8 mouse cellular contexts compared by ENCODE assay signal in the genomic region with DNA sequence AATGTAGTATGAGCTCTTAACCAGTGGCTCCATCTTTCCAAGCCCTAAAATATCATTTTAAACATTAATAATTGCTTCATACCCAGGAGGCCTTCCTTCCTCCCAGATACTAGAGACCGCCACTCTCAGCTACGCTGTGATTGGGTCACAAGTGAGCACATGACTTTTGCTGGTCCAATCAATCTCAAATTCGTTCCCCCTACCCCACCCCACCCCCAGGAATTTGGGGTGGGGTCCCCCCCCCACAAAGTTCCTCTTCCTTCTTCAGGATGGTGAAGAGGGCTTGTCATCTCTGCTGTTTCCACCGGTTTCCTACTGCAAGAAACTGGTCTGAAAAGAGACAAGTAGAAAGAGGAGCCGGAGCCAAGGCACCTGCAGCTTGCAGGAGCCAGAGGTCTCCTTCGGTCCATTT. TPM values are rescaled to one million over a fixed set of nuclear protein-coding genes. Genes with fewer than 3 reads are reported as not detected.
DNase-seq lines count a peak whose midpoint lies in the region; ATAC-seq and TF ChIP-seq lines count a peak whose summit lies in the region.

No protein-coding gene starts in this region.

- no peaks in the 10 kb centered on the region for H3K9me3 ChIP-seq in MEL (replicated peaks; ENCODE audit: insufficient read depth, low read length)
- no peaks in the 10 kb centered on the region for H3K9me3 ChIP-seq in heart, embryonic 16.5 days (replicated peaks; ENCODE audit: control insufficient read depth, low read length)
- no peaks in the 10 kb centered on the region for H3K9me3 ChIP-seq in lung, postnatal 0 days (ENCODE audit: low read length)

- no peaks in the 10 kb centered on the region for H3K27me3 ChIP-seq in heart, adult 2 months (ENCODE audit: control insufficient read depth, insufficient read depth, low read length)
- H3K27me3 ChIP-seq in MEL (ENCODE audit: control insufficient read depth in 1 of 2, insufficient read depth in 2 of 2, low read length in 2 of 2) = no peaks in the 10 kb centered on the region
- H3K27me3 ChIP-seq in heart, embryonic 16.5 days (ENCODE audit: control insufficient read depth, insufficient read depth, low read length) = no peaks in the 10 kb centered on the region
- H3K27me3 ChIP-seq in lung, postnatal 0 days (replicated peaks; ENCODE audit: insufficient read depth, low read length) = no peaks in the 10 kb centered on the region

- peak overlapping the region; percentile 58 for H3K4me2 ChIP-seq in heart, embryonic 16.5 days (ENCODE audit: low read depth, low read length)
- H3K4me2 ChIP-seq in lung, postnatal 0 days (replicated peaks; ENCODE audit: low read depth, low read length) = peak overlapping the region; percentile 34

- peaks cover 5% of the 10 kb centered on the region for H3K4me1 ChIP-seq in heart, adult 2 months (ENCODE audit: control insufficient read depth, insufficient read depth, low read length)
- peaks cover 5 to 25% of the 10 kb centered on the region in 2 experiments for H3K4me1 ChIP-seq in MEL (ENCODE audit: control insufficient read depth in 1 of 2, insufficient read depth in 2 of 2, low read length in 2 of 2)
- peaks cover 23% of the 10 kb centered on the region for H3K4me1 ChIP-seq in heart, embryonic 16.5 days (ENCODE audit: control insufficient read depth, insufficient read depth, low read length)
- H3K4me1 ChIP-seq in lung, postnatal 0 days (ENCODE audit: insufficient read depth, low read depth, low read length) = no peaks in the 10 kb centered on the region; the same call in 1 of the 2 replicates

- TF ChIP-seq POLR2A in heart, adult 2 months (IDR thresholded peaks at IDR 0.05; ENCODE audit: insufficient read depth, low read depth, low read length) = no peak
- TF ChIP-seq POLR2A in MEL (IDR thresholded peaks at IDR 0.05; ENCODE audit: control insufficient read depth in 1 of 2, insufficient read depth in 1 of 2, low read depth in 1 of 2, low read length in 2 of 2, poor library complexity in 1 of 2) = peak; percentile 27 to 69; a peak in 2 of 4 replicates

- no peaks in the 10 kb centered on the region for H3K36me3 ChIP-seq in heart, adult 2 months (ENCODE audit: control insufficient read depth, insufficient read depth, low read length)
- peaks cover 0 to 12% of the 10 kb centered on the region in 2 experiments; a peak in 2 of 4 replicates for H3K36me3 ChIP-seq in MEL (ENCODE audit: control insufficient read depth in 1 of 2, insufficient read depth in 2 of 2, low read length in 2 of 2)
- no peaks in the 10 kb centered on the region for H3K36me3 ChIP-seq in heart, embryonic 16.5 days (ENCODE audit: control insufficient read depth, insufficient read depth)
- no peaks in the 10 kb centered on the region for H3K36me3 ChIP-seq in lung, postnatal 0 days (ENCODE audit: insufficient read depth, low read length)

- DNase-seq in heart, adult 2 months = peak in 1 of 2 experiments; percentile 40
- DNase-seq in heart, adult 8-10 months (ENCODE audit: low spot score) = no peak
- DNase-seq in MEL (ENCODE audit: low read depth, low spot score) = peak; percentile 93
- peak; percentile 83 for DNase-seq in lung, postnatal 0 days (ENCODE audit: low spot score)
- no peak for DNase-seq in left cerebral cortex, postnatal 36 days (ENCODE audit: low spot score in 2 of 2)

- intact Hi-C loops in heart, adult 2 months (cut with DNase I) = loop anchor here (1.0 kb wide), 1 partner anchor 44 kb away; the partner anchor contains the start of genes Cbx6 and Npcd
- intact Hi-C loops in left cerebral cortex, postnatal 36 days (cut with DNase I) = no loop called here

- TF ChIP-seq CTCF in heart, adult 2 months (IDR thresholded peaks at IDR 0.05) = no peak
- TF ChIP-seq CTCF in MEL (IDR thresholded peaks at IDR 0.05 in 2 of 3, conservative IDR thresholded peaks at IDR 0.05 in 1 of 3; ENCODE audit: control insufficient read depth in 1 of 3, insufficient read depth in 1 of 3, low read depth in 2 of 3, low read length in 3 of 3, poor library complexity in 1 of 3, severe bottlenecking in 1 of 3) = no peak
- no peak for TF ChIP-seq CTCF in lung, postnatal 0 days (IDR thresholded peaks at IDR 0.05)

- no peak for TF ChIP-seq RAD21 in MEL (IDR thresholded peaks at IDR 0.05; ENCODE audit: low read depth, low read length)

- TF ChIP-seq EP300 in heart, adult 2 months (IDR thresholded peaks at IDR 0.05; ENCODE audit: insufficient read depth, low read depth, low read length) = no peak
- TF ChIP-seq EP300 in MEL (IDR thresholded peaks at IDR 0.05; ENCODE audit: low read depth in 1 of 2, low read length in 2 of 2) = no peak
- TF ChIP-seq EP300 in lung, postnatal 0 days (IDR thresholded peaks at IDR 0.05) = no peak

- WGBS in heart, adult 2 months = 36% methylated on average over 6 of the region's 6 CpGs
- 47% methylated on average over 6 of the region's 6 CpGs for WGBS in heart, embryonic 16.5 days
- WGBS in lung, postnatal 0 days = 29% methylated on average over 6 of the region's 6 CpGs

- H3K79me2 ChIP-seq in heart, adult 2 months (replicated peaks; ENCODE audit: control insufficient read depth, insufficient read depth, low read length) = no peaks in the 10 kb centered on the region
- no peaks in the 10 kb centered on the region; the same call in 1 of the 2 replicates for H3K79me2 ChIP-seq in MEL (ENCODE audit: control insufficient read depth, insufficient read depth, low read length, poor library complexity)

- no peak; the same call in 1 of the 2 replicates for ATAC-seq in heart, embryonic 16.5 days (replicated peaks; ENCODE audit: extremely low read depth, insufficient read depth, low FRiP score)
- ATAC-seq in lung, postnatal 0 days = peak; percentile 70
- no peak for ATAC-seq in erythroblast, adult 5-6 weeks (replicated peaks; ENCODE audit: low FRiP score, poor library complexity, severe bottlenecking)
- ATAC-seq in megakaryocyte progenitor cell, adult 5-6 weeks (replicated peaks; ENCODE audit: poor library complexity) = no peak

- no peak overlapping the region for H3K9ac ChIP-seq in heart, adult 2 months (ENCODE audit: low read depth, low read length)
- H3K9ac ChIP-seq in MEL (ENCODE audit: control insufficient read depth, low read depth, low read length, poor library complexity, severe bottlenecking) = peak overlapping the region; percentile 71
- H3K9ac ChIP-seq in heart, embryonic 16.5 days (ENCODE audit: low read length) = peak overlapping the region; percentile 69
- H3K9ac ChIP-seq in lung, postnatal 0 days (replicated peaks; ENCODE audit: low read depth) = no peak overlapping the region; the same call in 1 of the 2 replicates

- H3K27ac ChIP-seq in heart, adult 2 months = peak overlapping the region; percentile 81
- H3K27ac ChIP-seq in MEL (ENCODE audit: control insufficient read depth, low read depth, low read length) = peak overlapping the region; percentile 98
- H3K27ac ChIP-seq in heart, embryonic 16.5 days (ENCODE audit: low read length) = peak overlapping the region; percentile 98
- peak overlapping the region; percentile 92 for H3K27ac ChIP-seq in lung, postnatal 0 days (ENCODE audit: low read length)

- H3K4me3 ChIP-seq in heart, adult 2 months = peak overlapping the region; percentile 36
- H3K4me3 ChIP-seq in MEL (ENCODE audit: control insufficient read depth in 1 of 2, insufficient read depth in 1 of 2, low read depth in 2 of 2, low read length in 2 of 2) = peak overlapping the region; percentile 48 to 59
- peak overlapping the region; percentile 32 for H3K4me3 ChIP-seq in heart, embryonic 16.5 days (ENCODE audit: low read length)
- 0 out of 2 replicates have a peak overlapping the region, but pooled peaks have one; percentile 5 for H3K4me3 ChIP-seq in lung, postnatal 0 days (ENCODE audit: low read depth, low read length)

RNA-seq across cellular contexts. Expression of gene Apobec3, which starts 12.7 kb away (rescaled TPM):
- total RNA-seq in heart, adult 2 months (2021) = 1 to 10 TPM; 6.8 to 7.1 TPM
- 13.9 and 16.3 TPM in 2 replicates for polyA plus RNA-seq in heart, adult 2 months (2012; rRNA removed)
- 1 to 10 TPM; 7.2 to 8.4 (median 8.0) TPM for total RNA-seq in heart, adult 8-10 months (2022)
- 17.2 and 22.2 TPM in 2 replicates for total RNA-seq in MEL (2012; rRNA removed)
- 10 to 100 TPM in 1 of 2 experiments, not detected in 1; 38.6 TPM for polyA plus RNA-seq in MEL (2012; ENCODE audit: insufficient read depth in 1 of 2, insufficient read length in 2 of 2, low read depth in 1 of 2, low replicate concordance in 2 of 2, missing spikeins in 1 of 2)
- polyA plus RNA-seq in heart, embryonic 16.5 days (2015; fragmentation: Nextera tagmentation; extraction: Ambion mirVana) = 25.1 and 40.7 TPM in 2 replicates
- 24.8 and 29.5 TPM in 2 replicates for polyA plus RNA-seq in lung, postnatal 0 days (2015; fragmentation: Nextera tagmentation; extraction: Ambion mirVana)
- 79.8 and 80.1 TPM in 2 replicates for total RNA-seq in erythroblast, adult 5-6 weeks (2015; ENCODE audit: low replicate concordance)
- 73.5 and 75.2 TPM in 2 replicates for total RNA-seq in erythroblast, adult 5-6 weeks (2017; ENCODE audit: low replicate concordance)
- total RNA-seq in megakaryocyte progenitor cell, adult 5-6 weeks (2015) = 167 and 177 TPM in 2 replicates
- 159 and 166 TPM in 2 replicates for total RNA-seq in megakaryocyte progenitor cell, adult 5-6 weeks (2017)
- 1 to 10 TPM; 4.9 to 5.1 TPM for total RNA-seq in left cerebral cortex, postnatal 36 days (2021)

RNA-seq across cellular contexts. Expression of gene Cbx6, which starts 44.2 kb away (rescaled TPM):
- total RNA-seq in heart, adult 2 months (2021) = 10 to 100 TPM; 21.1 to 21.3 TPM
- 22.9 and 24.1 TPM in 2 replicates for polyA plus RNA-seq in heart, adult 2 months (2012; rRNA removed)
- total RNA-seq in heart, adult 8-10 months (2022) = 10 to 100 TPM; 15.5 to 20.3 (median 18.9) TPM
- total RNA-seq in MEL (2012; rRNA removed) = 21.7 and 25.1 TPM in 2 replicates
- polyA plus RNA-seq in MEL (2012; ENCODE audit: insufficient read depth in 1 of 2, insufficient read length in 2 of 2, low read depth in 1 of 2, low replicate concordance in 2 of 2, missing spikeins in 1 of 2) = 10 to 100 TPM in 1 of 2 experiments, not detected in 1; 43.6 TPM
- 57.0 and 59.0 TPM in 2 replicates for polyA plus RNA-seq in heart, embryonic 16.5 days (2015; fragmentation: Nextera tagmentation; extraction: Ambion mirVana)
- 52.2 and 60.6 TPM in 2 replicates for polyA plus RNA-seq in lung, postnatal 0 days (2015; fragmentation: Nextera tagmentation; extraction: Ambion mirVana)
- 2.7 and 4.0 TPM in 2 replicates for total RNA-seq in erythroblast, adult 5-6 weeks (2015; ENCODE audit: low replicate concordance)
- 6.6 and 8.1 TPM in 2 replicates for total RNA-seq in erythroblast, adult 5-6 weeks (2017; ENCODE audit: low replicate concordance)
- 5.9 and 6.1 TPM in 2 replicates for total RNA-seq in megakaryocyte progenitor cell, adult 5-6 weeks (2015)
- 7.5 and 11.5 TPM in 2 replicates for total RNA-seq in megakaryocyte progenitor cell, adult 5-6 weeks (2017)
- total RNA-seq in left cerebral cortex, postnatal 36 days (2021) = 100 to 1,000 TPM; 412 to 417 TPM

RNA-seq across cellular contexts. Expression of gene Npcd, which starts 44.7 kb away (rescaled TPM):
- total RNA-seq in heart, adult 2 months (2021) = under 1 TPM; 0.29 to 0.30 TPM
- 0.31 TPM in 1 of 2 replicates, not detected in the other for polyA plus RNA-seq in heart, adult 2 months (2012; rRNA removed)
- under 1 TPM in 3 of 4 experiments, not detected in 1; 0.33 to 0.69 (median 0.47) TPM for total RNA-seq in heart, adult 8-10 months (2022)
- total RNA-seq in MEL (2012; rRNA removed) = 0.23 TPM in 1 of 2 replicates, not detected in the other
- polyA plus RNA-seq in MEL (2012; ENCODE audit: insufficient read depth in 1 of 2, insufficient read length in 2 of 2, low read depth in 1 of 2, low replicate concordance in 2 of 2, missing spikeins in 1 of 2) = not detected
- polyA plus RNA-seq in heart, embryonic 16.5 days (2015; fragmentation: Nextera tagmentation; extraction: Ambion mirVana) = not detected in 2 replicates
- 0.13 TPM in 1 of 2 replicates, not detected in the other for polyA plus RNA-seq in lung, postnatal 0 days (2015; fragmentation: Nextera tagmentation; extraction: Ambion mirVana)
- not detected in 2 replicates for total RNA-seq in erythroblast, adult 5-6 weeks (2015; ENCODE audit: low replicate concordance)
- total RNA-seq in erythroblast, adult 5-6 weeks (2017; ENCODE audit: low replicate concordance) = 0.34 TPM in 1 of 2 replicates, not detected in the other
- total RNA-seq in megakaryocyte progenitor cell, adult 5-6 weeks (2015) = 0.51 TPM in 1 of 2 replicates, not detected in the other
- total RNA-seq in megakaryocyte progenitor cell, adult 5-6 weeks (2017) = 0.34 TPM in 1 of 2 replicates, not detected in the other
- 10 to 100 TPM; 17.3 to 19.1 TPM for total RNA-seq in left cerebral cortex, postnatal 36 days (2021)

Comparison
In these comparisons a context has a peak if more than half of its experiments do, and no peak if none do; other contexts are left out.
1. H3K9ac ChIP-seq: peak in MEL (single experiment) and heart, embryonic 16.5 days (single experiment); none in heart, adult 2 months (single experiment) and lung, postnatal 0 days (single experiment).
2. DNase-seq: peak in MEL (single experiment) and lung, postnatal 0 days (single experiment); none in heart, adult 8-10 months (single experiment) and left cerebral cortex, postnatal 36 days (0 of 2).
3. RNA of gene Cbx6, which starts 44.2 kb away (total RNA-seq): 412 to 417 TPM in left cerebral cortex, postnatal 36 days; 21.7 to 25.1 TPM in MEL, 21.1 to 21.3 TPM in heart, adult 2 months, 15.5 to 20.3 TPM in heart, adult 8-10 months, 5.9 to 11.5 TPM in megakaryocyte progenitor cell, adult 5-6 weeks and 2.7 to 8.1 TPM in erythroblast, adult 5-6 weeks; every median in the first group is over 10 times any median in the second.
4. RNA of gene Npcd, which starts 44.7 kb away (total RNA-seq): 17.3 to 19.1 TPM in left cerebral cortex, postnatal 36 days; 0.33 to 0.69 TPM in heart, adult 8-10 months, 0.34 TPM in erythroblast, adult 5-6 weeks, 0.29 to 0.30 TPM in heart, adult 2 months, 0.23 TPM in MEL and 0.34 to 0.51 TPM in megakaryocyte progenitor cell, adult 5-6 weeks; every median in the first group is over 10 times any median in the second.
5. Peak in every context shown above with its lines, with median percentiles within 50 percentile points of each other: H3K27ac ChIP-seq and H3K4me3 ChIP-seq.